Comparison of ENCODE assay signal across 9 mouse cellular contexts in the genomic region with DNA sequence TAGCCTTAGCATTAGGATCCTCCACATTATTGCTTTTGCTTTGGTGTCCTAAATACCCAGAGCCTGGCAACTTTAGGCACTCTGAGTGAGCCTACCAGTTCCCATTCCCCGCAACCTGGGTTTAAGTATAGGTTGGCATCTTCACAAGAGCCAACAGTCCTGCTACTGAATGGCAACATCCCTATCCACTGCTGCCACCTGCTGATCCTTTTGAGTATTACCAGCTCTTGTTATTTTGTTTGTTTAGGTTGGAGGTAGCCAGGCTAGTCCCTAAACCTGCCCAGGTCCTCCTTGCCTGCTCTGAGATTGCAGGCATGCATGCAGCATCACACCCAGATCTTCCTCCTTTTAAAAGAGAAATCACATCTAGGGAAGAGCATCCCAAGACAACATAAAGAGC. TPM values are rescaled to one million over a fixed set of nuclear protein-coding genes. Genes with fewer than 3 reads are reported as not detected.
DNase-seq lines count a peak whose midpoint lies in the region; ATAC-seq and TF ChIP-seq lines count a peak whose summit lies in the region.
"Not testable (repeated sequence)": the region's sequence is repeated elsewhere in the genome, so short reads cannot be mapped to it uniquely, and the experiment has no call there.
"Had no signal": no experiment of that assay in that cellular context is flagged by ENCODE, and none has a peak within 500 bp of the region (broad histone marks: within the 10 kb centered on the region; RNA-seq: fewer than 3 reads in every experiment).

No protein-coding gene starts in this region.

- peak; percentile 76 for TF ChIP-seq CTCF in stomach, postnatal 0 days (IDR thresholded peaks at IDR 0.05; ENCODE audit: low read depth)

- not testable (repeated sequence) for H3K27me3 ChIP-seq in forebrain, embryonic 14.5 days (replicated peaks; ENCODE audit: control insufficient read depth, insufficient read depth, low read length); liver, embryonic 11.5 days (replicated peaks; ENCODE audit: control insufficient read depth, insufficient read depth, low read length); stomach, postnatal 0 days (ENCODE audit: control insufficient read depth, insufficient read depth, low read length)

- not testable (repeated sequence) for TF ChIP-seq EP300 in stomach, postnatal 0 days (optimal IDR thresholded peaks at IDR 0.05)

- not testable (repeated sequence) for H3K9ac ChIP-seq in forebrain, embryonic 14.5 days (ENCODE audit: low read length); liver, embryonic 11.5 days (ENCODE audit: low read depth, low read length); stomach, postnatal 0 days (ENCODE audit: low read length)

- H3K4me1 ChIP-seq in forebrain, embryonic 14.5 days (ENCODE audit: control insufficient read depth, insufficient read depth, low read length); liver, embryonic 11.5 days (replicated peaks; ENCODE audit: control insufficient read depth, insufficient read depth, low read length); stomach, postnatal 0 days (replicated peaks; ENCODE audit: control insufficient read depth, insufficient read depth): not testable (repeated sequence)

- H3K36me3 ChIP-seq in forebrain, embryonic 14.5 days (ENCODE audit: control insufficient read depth, insufficient read depth, low read length); liver, embryonic 11.5 days (ENCODE audit: control insufficient read depth, insufficient read depth, low read length); stomach, postnatal 0 days (ENCODE audit: control insufficient read depth, insufficient read depth, low read length): not testable (repeated sequence)

- H3K4me3 ChIP-seq in forebrain, embryonic 14.5 days (ENCODE audit: low read depth, low read length); liver, embryonic 11.5 days (ENCODE audit: low read depth, low read length); stomach, postnatal 0 days (ENCODE audit: low read depth, low read length): not testable (repeated sequence)

- 21% methylated on average over 1 of the region's 1 CpGs for WGBS in forebrain, embryonic 14.5 days
- WGBS in liver, embryonic 11.5 days = 36% methylated on average over 1 of the region's 1 CpGs
- WGBS in stomach, postnatal 0 days = 5% methylated on average over 1 of the region's 1 CpGs

- H3K9me3 ChIP-seq in forebrain, embryonic 14.5 days (replicated peaks; ENCODE audit: control insufficient read depth, low read length); liver, embryonic 11.5 days (ENCODE audit: control insufficient read depth, low read length); stomach, postnatal 0 days (ENCODE audit: control insufficient read depth, low read length): not testable (repeated sequence)

- peak; percentile 65 for DNase-seq in CD4-positive helper T cell, adult 2 months (ENCODE audit: low read depth, low spot score)
- DNase-seq in brain, adult 2 months (ENCODE audit: low read depth, low spot score) = peak; percentile 25
- DNase-seq in forebrain, embryonic 14.5 days (ENCODE audit: low spot score) = peak; percentile 61
- peak; percentile 67 to 73 for DNase-seq in kidney, postnatal 4 days
- not testable (repeated sequence) for DNase-seq in liver, embryonic 11.5 days (ENCODE audit: low spot score)
- peak; percentile 43 for DNase-seq in neural tube, embryonic 10.5 days (ENCODE audit: extremely low spot score, low spot score)
- DNase-seq in stomach, postnatal 0 days (ENCODE audit: low spot score) = peak; percentile 55

- not testable (repeated sequence) for H3K27ac ChIP-seq in forebrain, embryonic 14.5 days (ENCODE audit: low read depth, low read length); liver, embryonic 11.5 days (ENCODE audit: low read depth, low read length); stomach, postnatal 0 days (replicated peaks)

- H3K4me2 ChIP-seq in forebrain, embryonic 14.5 days (ENCODE audit: low read length); liver, embryonic 11.5 days; stomach, postnatal 0 days (replicated peaks; ENCODE audit: low read depth): not testable (repeated sequence)

- peak; percentile 65; the same call in 1 of the 2 replicates for ATAC-seq in forebrain, embryonic 14.5 days
- ATAC-seq in hematopoietic stem cell, adult 5-6 weeks (replicated peaks in 1 of 2; ENCODE audit: insufficient read depth in 1 of 2, low FRiP score in 2 of 2, low TSS enrichment in 1 of 2, low read depth in 1 of 2, poor library complexity in 2 of 2, severe bottlenecking in 2 of 2) = peak; percentile 53 to 65
- ATAC-seq in liver, embryonic 11.5 days (replicated peaks; ENCODE audit: low FRiP score) = peak; percentile 50; the same call in 1 of the 2 replicates
- ATAC-seq in stomach, postnatal 0 days (ENCODE audit: low FRiP score, low TSS enrichment) = peak; percentile 47

RNA-seq across cellular contexts. Expression of gene Ang, which starts 7.3 kb away (rescaled TPM):
- 2.2 and 2.8 TPM in 2 replicates for polyA plus RNA-seq in forebrain, embryonic 14.5 days (2014; fragmentation: Nextera tagmentation; extraction: Ambion mirVana)
- 5.9 TPM in 1 of 2 replicates, not detected in the other for total RNA-seq in hematopoietic stem cell, adult 5-6 weeks (2017)
- polyA plus RNA-seq in liver, embryonic 11.5 days (2014; fragmentation: Nextera tagmentation; extraction: Ambion mirVana) = 3.6 and 4.0 TPM in 2 replicates
- polyA plus RNA-seq in stomach, postnatal 0 days (2015; fragmentation: Nextera tagmentation; extraction: Ambion mirVana) = 27.7 and 29.5 TPM in 2 replicates

RNA-seq across cellular contexts. Expression of gene Rnase4, which starts 7.4 kb away (rescaled TPM):
- polyA plus RNA-seq in forebrain, embryonic 14.5 days (2014; fragmentation: Nextera tagmentation; extraction: Ambion mirVana) = 11.5 and 14.2 TPM in 2 replicates
- total RNA-seq in hematopoietic stem cell, adult 5-6 weeks (2017) = 3.3 and 6.2 TPM in 2 replicates
- 13.3 and 13.6 TPM in 2 replicates for polyA plus RNA-seq in liver, embryonic 11.5 days (2014; fragmentation: Nextera tagmentation; extraction: Ambion mirVana)
- 152 and 157 TPM in 2 replicates for polyA plus RNA-seq in stomach, postnatal 0 days (2015; fragmentation: Nextera tagmentation; extraction: Ambion mirVana)

RNA-seq across cellular contexts. Expression of gene Eddm3b, which starts 15.9 kb away (rescaled TPM):
- polyA plus RNA-seq in forebrain, embryonic 14.5 days (2014; fragmentation: Nextera tagmentation; extraction: Ambion mirVana) = not detected in 2 replicates
- not detected in 2 replicates for total RNA-seq in hematopoietic stem cell, adult 5-6 weeks (2017)
- not detected in 2 replicates for polyA plus RNA-seq in liver, embryonic 11.5 days (2014; fragmentation: Nextera tagmentation; extraction: Ambion mirVana)
- not detected in 2 replicates for polyA plus RNA-seq in stomach, postnatal 0 days (2015; fragmentation: Nextera tagmentation; extraction: Ambion mirVana)
- total RNA-seq: gastrocnemius, postnatal 4 days had no signal

RNA-seq across cellular contexts. Expression of gene Olfr750, which starts 24.1 kb away (rescaled TPM):
- not detected in 2 replicates for polyA plus RNA-seq in forebrain, embryonic 14.5 days (2014; fragmentation: Nextera tagmentation; extraction: Ambion mirVana)
- not detected in 2 replicates for total RNA-seq in hematopoietic stem cell, adult 5-6 weeks (2017)
- polyA plus RNA-seq in liver, embryonic 11.5 days (2014; fragmentation: Nextera tagmentation; extraction: Ambion mirVana) = not detected in 2 replicates
- polyA plus RNA-seq in stomach, postnatal 0 days (2015; fragmentation: Nextera tagmentation; extraction: Ambion mirVana) = not detected in 2 replicates
- total RNA-seq: gastrocnemius, postnatal 4 days had no signal

RNA-seq across cellular contexts. Expression of gene Rnase6, which starts 25.4 kb away (rescaled TPM):
- 0.33 and 1.3 TPM in 2 replicates for polyA plus RNA-seq in forebrain, embryonic 14.5 days (2014; fragmentation: Nextera tagmentation; extraction: Ambion mirVana)
- 66.9 and 80.2 TPM in 2 replicates for total RNA-seq in hematopoietic stem cell, adult 5-6 weeks (2017)
- polyA plus RNA-seq in liver, embryonic 11.5 days (2014; fragmentation: Nextera tagmentation; extraction: Ambion mirVana) = 3.2 and 4.2 TPM in 2 replicates
- polyA plus RNA-seq in stomach, postnatal 0 days (2015; fragmentation: Nextera tagmentation; extraction: Ambion mirVana) = 1.2 and 1.3 TPM in 2 replicates

Comparison
In these comparisons a context has a peak if more than half of its experiments do, and no peak if none do; other contexts are left out.
1. RNA of gene Rnase4, which starts 7.4 kb away (polyA plus RNA-seq): 152 to 157 TPM in stomach, postnatal 0 days; 13.3 to 13.6 TPM in liver, embryonic 11.5 days and 11.5 to 14.2 TPM in forebrain, embryonic 14.5 days; every median in the first group is over 10 times any median in the second.
2. Peak in every context shown above with its lines, with median percentiles within 50 percentile points of each other: ATAC-seq.